Mouse (Mus musculus): ENCODE data around the gene Zfand3.

Gene Zfand3

DNA sequence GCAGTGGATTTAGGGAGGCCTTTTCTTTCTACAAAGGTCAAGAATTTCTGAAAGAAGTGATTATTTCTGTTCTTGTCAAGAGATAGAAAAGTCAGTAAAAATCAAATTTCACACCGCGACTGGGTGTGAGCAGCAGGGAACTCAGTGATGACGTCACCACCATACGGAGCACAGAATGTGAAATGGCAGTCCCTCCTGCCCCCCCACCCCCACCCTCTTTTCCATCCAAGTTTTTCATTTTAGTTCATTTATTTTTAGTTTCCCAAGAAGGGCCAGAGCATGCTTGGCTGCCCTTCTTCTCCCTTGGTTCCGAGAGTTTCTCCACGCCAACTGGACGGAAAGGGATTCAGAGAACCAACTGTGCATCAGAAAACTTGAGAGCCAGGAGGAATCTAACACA lies 6.8 kb upstream of the Zfand3 start:
- DNase-seq (ENCODE audit: low spot score in 2 of 2) = no peak

DNA sequence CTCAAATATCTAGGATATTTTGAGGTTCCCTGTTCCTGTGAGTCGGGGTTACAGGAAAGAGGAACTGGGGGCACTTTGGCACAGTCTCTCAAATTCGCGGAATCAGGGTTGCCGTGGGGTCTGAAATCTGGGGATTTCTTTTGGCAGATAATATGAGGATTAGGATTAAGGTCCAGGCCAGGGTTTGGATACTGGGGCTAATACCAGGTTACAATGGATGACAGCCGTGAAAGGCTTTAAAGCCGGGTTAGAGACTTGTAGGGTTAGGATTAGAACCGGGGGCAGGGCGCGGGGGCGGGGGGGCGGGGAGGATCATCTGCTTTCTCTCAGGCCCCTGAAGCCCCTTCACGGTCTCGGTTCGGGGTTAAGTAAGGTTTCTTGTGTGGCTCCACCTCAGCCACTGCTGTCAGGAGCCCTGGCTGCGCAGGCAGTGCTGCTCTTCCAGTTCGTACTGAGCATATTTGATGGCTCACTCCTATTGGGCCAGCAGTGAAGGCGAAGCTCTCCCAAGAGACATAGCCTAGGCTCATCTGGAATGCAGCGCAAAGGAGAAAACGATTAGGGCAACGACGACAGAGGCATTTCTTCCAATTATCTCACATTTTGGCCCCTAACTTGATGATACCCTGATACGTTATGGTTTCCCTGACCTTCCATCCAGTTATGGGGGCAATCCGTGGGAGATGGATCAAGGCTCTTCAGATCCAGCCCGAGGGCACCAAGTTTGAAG lies 5.8 kb upstream of the Zfand3 start:
- no peak for DNase-seq (ENCODE audit: low spot score in 2 of 2)

DNA sequence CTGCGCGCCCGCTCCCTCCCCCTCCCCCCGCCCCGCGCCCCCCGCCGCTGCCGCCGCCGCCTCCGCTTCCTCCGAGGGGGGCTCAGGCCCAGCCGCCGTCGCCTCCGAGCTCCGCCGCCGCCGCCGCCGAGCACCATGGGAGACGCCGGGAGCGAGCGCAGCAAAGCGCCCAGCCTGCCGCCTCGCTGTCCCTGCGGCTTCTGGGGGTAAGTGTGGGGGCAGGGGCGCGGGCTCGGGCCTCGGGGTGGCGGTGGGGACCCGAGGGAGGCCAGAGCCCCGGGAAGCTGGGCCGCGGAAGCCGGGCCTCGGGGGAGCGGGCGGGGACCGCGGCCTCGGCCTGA lies 540 bp downstream of the Zfand3 start:
- no peak for DNase-seq (ENCODE audit: low spot score in 2 of 2)

DNA sequence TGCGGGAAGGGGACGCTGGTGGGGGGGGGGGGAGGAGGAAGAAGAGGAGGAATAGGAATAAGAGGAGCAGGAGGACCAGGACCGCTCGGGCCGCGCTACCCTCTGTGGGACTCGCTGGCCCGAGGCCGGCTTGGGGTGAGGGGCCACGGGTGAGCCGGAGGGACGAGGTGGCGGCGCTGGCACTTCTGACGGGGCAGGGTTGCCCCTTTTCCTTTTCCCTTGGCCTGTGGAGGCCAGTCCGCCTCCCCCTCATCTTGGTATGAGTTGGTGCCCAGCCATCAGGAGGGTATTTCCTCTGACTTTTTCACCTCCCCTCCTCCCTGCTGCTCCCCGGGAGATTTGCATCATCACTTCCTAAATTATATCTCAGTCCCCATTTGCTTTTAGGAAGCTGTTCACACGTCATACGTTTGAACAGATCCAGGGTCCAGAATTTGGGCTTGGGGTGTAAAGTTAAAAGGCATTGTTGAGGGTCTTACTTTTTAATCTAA lies 963 bp downstream of the Zfand3 start:
- DNase-seq (ENCODE audit: low spot score in 2 of 2) = no peak

DNA sequence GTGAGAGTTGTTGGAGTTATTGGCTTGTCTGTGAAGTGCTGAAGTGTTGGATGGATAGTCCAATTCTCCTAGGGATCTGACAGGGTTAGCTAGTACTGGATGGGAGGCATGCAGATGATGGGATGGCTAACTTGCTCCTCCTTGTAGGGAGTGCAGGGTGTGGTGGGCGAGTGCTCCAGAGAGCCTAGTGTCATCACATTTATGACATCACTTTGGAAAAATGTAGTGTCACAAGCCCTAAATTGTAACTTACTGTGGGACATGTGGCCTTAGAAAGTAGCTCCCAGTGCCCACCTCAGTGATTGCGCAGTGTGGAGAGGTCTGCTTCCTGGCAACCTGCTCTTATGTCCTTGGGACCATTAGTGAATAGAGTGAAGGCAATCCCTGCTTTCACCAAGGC lies 2.3 kb downstream of the Zfand3 start:
- no peak for DNase-seq (ENCODE audit: low spot score in 2 of 2)

DNA sequence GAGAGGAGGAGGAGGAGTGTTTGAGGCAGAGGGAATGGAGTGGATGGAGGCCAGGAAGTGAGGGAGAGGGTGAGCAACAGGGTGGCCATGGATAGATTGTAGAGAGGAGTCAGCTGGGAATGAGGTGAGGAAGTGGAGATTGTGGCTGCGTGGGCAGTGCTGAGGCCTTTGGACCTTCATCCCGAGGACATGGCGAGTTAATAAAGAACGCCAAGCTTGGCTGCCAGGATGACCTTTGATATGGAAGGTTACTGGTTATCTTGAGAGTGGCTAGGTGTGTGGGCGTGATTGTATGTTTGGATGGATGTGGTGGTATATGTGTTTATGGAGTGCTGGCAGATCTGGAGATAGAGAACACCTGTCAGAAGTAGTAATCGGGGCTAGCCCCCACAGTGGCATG lies 3.4 kb downstream of the Zfand3 start:
- no peak for DNase-seq (ENCODE audit: low spot score in 2 of 2)

DNA sequence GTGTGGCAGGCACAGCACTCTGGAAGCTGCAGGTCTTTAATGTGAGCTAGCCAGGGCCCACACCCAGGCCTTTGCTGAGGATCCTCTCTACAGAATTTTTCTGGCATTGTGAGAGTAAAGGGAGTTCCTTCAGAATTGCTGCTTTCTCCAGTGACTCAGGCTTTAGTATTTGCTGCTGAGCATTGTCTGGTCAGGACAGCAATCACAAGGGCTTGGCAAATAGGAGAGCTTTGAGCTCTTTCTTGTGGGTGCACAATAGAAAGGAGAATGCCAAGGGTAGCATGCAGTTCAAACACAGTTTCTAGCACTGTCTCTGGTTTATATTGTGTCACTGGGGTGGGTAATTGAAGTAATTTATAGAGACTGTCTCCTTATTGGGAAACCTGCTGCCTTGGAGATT lies 3.9 kb downstream of the Zfand3 start:
- DNase-seq (ENCODE audit: low spot score in 2 of 2) = no peak

DNA sequence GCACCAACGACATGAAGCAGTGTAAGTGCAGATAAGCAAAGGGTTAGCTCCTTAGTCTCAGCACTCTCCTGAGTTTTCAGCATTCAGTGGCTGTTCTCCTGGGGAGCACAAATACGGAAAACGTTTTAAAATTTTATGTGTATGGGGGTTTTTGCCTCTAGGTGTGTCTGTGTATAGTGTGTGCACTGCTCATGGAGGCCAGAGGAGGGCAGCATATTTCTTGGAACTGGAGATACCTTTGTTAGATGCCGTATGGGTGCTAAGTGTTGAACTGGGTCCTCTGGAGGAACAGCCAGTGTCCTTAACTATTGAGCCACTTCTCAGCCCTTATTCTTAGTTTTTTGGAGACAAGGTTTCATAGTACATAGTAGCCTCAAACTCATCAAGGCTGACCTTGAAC lies 10.1 kb downstream of the Zfand3 start:
- no peak for DNase-seq (ENCODE audit: low spot score in 2 of 2)

DNA sequence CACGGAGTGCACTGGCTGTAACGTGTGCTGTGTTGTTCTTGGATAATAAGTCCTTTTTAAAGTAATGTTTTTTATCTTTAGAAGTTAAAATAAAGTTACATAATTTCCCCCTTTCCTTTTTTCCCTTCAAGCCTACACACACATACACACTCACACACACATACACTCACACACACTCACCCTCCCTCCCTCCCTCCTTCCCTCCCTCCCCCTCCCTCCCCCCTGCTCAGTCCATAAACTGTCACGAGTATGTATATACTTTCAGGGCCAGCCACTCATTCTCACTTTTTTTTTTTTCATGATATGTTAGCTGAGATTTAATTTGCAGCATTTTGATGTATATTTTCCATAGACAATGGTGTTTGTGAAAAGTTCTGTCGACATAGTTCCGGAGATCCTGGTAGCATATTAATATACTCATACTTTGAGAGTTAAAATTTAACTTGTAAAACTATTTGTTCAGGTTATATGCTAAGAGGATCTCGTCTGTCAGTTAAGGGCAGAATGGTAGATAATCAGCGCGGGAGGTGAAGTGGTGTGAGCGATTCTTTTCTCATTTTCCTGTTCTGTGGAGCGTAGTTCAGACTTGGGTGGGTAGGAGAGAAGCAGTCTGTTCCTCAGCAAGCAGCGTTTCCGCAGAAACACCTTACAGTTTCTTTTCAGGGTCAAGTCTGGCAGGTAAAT lies 14.5 kb downstream of the Zfand3 start:
- DNase-seq (ENCODE audit: low spot score in 2 of 2) = no peak

DNA sequence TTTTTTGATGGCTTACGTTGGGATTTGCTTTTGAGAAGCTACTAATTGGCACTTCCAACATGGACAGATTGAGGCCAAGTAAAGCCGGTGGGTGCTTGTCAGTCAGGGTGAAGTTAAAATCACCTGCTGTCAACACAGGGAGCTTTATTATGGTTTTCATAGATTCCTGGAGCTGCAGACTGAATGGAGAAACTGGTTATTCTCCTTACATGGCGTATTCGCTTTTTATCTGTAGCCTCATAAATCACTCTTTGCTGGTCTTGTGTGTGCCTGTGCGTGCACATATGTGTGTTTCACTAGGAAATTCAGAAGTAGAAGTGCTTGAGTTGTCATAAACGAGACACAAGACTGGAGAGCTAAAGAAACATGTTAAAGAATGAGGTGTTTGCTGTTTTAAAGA lies 15.4 kb downstream of the Zfand3 start:
- DNase-seq (ENCODE audit: low spot score in 2 of 2) = no peak

DNA sequence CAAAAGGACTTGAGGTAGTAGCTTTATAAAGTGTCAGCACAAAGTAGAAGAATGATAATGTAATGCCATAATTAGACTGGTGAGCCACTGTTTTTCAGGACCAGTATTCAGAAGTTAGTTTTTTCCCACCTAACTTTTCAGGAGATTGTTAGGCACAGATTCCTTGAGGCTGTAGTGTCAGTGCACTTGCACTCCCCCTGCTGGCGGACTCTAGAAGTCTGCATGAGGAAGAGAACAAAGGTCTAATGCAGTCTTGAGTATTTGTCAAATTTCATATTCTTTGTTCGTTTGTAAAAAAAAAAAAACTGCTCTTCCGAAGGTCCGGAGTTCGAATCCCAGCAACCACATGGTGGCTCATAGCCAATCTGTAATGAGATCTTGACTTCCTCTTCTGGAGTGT lies 20.1 kb downstream of the Zfand3 start:
- peak; percentile 41 to 70 for DNase-seq (ENCODE audit: low spot score in 2 of 2)

DNA sequence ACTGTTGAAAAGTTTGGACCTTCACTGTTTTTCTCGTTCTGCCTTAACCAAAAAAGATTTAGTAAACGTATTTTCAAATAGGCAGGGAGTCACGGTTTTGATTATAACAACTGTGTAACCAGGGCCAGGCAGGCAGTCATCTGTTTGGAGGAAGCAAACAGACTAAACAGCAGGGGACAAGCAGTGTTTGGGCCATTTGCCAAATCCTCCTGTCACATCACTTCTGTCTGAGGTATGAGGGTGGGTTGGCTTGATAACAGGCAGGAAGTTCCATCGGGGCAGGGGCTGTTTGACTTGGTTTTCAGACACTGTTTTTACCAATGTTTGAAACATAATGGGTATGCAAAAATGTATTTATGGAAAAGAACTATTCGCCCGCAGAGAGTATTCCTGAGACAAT lies 22.1 kb downstream of the Zfand3 start:
- no peak for DNase-seq (ENCODE audit: low spot score in 2 of 2)

DNA sequence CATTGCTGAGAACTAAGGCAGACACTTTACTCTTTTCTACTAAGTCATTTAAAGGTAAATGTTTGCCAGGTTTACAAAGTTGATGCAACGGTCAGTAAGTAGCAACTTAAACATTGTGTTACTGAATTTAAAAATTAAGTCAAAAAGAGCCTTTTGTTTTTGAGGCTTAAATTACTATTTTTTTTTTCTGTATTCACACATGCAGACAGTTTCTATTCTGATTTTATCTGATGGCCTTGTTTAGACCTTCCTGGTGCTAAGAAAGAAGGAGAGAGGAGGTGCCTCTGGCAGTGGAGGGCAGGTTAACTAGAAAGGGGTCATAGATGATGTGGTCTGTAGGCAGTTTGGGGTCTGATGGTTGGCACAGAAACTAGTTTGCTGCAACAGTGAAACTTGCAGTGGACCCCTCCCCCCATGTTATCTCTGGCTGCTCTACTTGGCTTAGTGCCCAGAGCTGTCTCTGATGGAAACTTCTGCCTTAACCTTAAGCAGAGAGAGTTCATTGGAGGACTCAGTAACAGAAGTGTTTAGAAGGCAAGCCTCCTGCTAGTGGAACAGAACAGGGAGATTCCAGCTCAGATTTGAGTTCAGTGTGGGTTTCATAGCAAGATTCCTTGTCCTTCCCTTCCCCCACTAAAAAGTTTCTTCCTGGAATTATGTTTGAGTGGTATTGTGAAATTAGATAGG lies 23.0 kb downstream of the Zfand3 start:
- DNase-seq (ENCODE audit: low spot score in 2 of 2) = no peak

DNA sequence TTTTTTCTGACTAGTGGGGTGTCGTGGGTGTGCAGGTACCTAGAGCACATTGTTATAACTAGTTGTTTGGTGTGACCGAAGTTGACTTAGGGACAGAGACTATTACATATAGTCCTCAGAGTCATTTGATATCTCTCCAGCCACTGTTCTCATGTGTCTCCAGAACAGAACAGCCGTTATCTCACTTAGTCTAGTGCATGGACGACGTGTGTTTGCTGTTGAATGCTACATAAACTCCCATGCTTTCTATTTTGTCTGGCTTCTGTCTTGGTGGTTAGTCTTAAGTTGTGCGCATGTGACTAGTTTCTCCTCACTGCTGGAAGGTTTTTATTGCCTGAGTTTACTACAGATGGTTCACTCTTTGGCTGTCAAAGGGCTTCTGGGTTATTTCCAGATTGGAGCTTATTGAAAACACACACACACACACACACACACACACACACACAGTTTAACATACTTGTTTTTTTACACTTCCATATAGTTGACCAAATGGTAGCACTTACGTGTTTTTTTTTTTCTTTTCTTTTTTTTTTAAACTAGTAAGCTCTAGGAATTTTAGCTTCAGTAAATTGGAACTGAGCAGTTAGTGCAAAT lies 25.2 kb downstream of the Zfand3 start:
- no peak for DNase-seq (ENCODE audit: low spot score in 2 of 2)

DNA sequence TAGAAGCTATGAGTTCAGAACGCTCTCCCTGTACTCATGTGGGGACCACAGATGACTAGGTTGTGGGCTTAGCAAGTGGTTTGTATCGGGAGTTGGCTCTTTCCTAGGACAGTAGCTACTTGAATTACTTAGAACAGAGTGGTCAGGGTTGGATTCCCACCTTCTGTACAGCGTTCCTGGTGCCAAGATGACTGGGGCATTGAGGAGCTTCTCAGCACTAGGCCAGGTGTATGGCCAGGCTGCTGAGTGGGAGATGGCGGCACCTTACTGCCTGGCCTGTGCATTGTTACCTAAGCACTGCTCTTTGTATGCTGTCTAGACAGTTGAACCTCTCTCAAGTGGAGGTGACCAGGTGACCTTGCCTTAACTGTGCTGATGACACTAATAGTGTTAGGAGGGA lies 28.3 kb downstream of the Zfand3 start:
- no peak for DNase-seq (ENCODE audit: low spot score in 2 of 2)

DNA sequence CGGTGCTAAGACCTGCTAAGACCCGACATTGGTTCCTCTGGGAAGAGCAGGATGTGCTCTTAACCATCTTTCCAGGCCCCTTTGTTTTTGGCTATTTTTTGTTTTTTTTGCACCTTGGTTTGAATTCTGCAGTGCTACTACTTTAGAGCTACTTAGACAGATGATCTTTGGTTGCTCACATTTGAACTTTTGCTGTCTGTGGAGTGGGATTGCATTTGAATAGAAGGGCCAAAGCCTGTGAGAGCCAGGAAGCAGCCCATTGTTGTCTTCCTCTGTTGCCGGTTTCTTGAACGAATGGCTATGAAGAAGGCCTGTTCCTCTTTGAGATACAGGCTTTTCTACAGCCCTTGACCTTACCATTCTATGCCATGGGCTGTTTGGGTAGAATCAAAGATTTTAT lies 29.5 kb downstream of the Zfand3 start:
- no peak for DNase-seq (ENCODE audit: low spot score in 2 of 2)

DNA sequence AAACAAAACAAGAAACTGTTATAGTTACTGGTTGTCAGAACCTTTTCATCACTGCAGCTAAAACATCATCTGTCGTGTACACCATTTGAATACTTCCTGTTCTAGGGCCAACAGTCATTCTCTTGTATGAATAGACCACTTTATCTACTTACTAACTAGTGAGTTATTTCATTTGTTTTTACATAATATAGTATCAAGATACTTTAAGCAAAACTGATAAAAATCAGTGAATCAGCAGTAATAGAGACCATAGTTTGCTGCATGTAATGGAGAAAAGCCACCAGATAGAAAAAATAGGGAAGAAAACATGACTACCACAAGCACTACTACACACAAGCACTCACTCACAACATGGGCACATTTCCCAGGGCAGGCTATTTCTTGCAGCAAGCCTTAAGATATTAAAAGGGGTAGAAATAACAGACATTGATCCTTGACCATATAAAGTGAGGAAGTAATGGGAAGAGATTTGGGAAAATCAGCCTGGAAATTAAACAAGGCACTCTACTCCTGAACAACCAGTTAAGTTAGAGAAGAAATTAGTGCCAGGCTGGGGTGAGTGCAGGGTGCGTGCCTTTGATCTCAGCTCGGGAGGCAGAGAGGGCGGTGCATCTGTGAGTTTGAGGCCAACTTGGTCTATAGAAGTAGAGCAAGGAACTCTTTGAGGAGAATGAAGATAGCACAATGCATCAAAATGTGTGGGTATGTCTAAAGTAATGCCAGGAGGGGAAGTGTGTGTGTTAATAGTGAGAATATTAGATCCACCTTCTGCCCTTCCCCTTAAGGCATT lies 30.9 kb downstream of the Zfand3 start:
- no peak for DNase-seq (ENCODE audit: low spot score in 2 of 2)

DNA sequence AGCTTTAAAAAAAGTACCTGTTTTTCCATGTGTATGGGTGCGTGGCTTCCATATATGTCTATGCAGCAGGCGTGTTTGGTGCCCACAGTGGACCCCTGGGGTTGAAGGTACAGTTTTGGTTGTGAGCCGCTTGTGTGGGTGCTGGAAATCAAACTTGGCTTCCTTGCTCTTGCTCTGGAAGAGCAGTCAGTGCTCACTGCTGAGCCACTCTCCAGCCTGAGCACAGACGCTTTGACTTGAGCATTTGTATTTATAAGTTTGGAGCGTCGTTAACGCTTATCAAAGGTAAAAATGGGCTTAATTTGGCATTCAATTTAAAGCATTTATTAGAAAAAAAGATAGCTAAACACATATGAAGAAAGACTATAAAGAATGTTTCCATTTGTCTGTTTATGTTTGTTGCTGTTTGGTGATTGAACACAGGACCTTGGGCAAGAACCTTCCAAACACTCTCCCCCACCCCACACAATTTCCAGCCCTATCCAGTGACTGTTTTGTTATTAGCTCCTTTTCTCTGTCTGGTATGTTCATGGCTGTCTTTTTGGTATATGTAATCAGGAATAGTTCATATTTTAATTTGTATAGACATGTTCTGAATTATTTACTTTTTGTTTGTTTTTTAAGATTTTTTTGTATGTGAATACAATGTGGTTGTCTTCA lies 38.8 kb downstream of the Zfand3 start:
- DNase-seq (ENCODE audit: low spot score in 2 of 2) = no peak

DNA sequence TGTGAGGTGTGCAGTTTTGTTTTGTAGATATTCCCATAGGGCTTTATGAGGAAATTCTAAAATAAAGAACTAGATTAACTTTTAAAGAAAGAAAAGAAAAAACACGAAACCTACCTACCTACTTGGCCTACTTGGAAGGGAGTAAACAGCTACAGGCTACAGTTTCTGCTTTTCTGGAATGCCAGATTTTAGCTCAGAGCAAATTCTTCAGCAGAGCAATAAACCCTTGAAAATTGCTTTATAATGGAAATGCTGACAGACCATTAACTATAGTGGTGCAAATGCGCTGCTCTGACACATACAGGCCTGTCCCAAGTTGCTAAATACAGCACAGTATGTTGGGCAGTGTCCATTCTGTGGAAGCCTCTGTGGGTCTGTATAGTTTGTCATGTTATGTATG lies 40.6 kb downstream of the Zfand3 start:
- DNase-seq (ENCODE audit: low spot score in 2 of 2) = no peak

DNA sequence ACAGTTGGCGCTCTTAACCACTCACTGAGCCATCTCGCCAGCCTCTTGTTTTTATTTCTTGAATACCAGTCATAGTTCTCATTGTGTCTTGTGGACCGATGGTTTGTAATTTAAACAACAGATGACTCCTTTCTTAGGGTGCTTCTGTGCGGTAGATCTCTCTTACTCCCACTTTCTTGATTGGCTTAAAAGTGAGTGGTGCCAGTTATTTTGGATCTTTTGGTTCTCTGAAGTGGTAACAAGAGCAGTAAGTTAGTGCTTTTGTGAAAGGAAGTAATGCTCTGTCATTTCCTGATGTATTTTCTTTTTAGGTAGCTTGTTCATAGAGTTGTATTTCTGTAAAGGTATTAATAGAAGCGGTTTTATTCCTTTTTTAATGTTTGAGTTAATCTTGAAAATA lies 42.1 kb downstream of the Zfand3 start:
- no peak for DNase-seq (ENCODE audit: low spot score in 2 of 2)
